Mouse (Mus musculus) hindbrain, postnatal 0 days (tissue): ENCODE data around the gene Cbr4. TPM values are rescaled to one million over a fixed set of nuclear protein-coding genes. Genes with fewer than 3 reads are reported as not detected.

ENCODE experiments used
- ATAC-seq: fragments of 200-750 bp; cut with Nextera tagmentation; 2 replicates; pipeline ENCODE4 v1.8.0; 2017; ENCODE audit warnings: mild to moderate bottlenecking, moderate TSS enrichment, moderate library complexity
- DNase-seq: peaks from one replicate; pipeline ENCODE4 v3.0.0-alpha.2; 2015; ENCODE audit warnings: low spot score
- H3K27ac ChIP-seq: fragments of 300-500 bp; sonication (generic); 2 replicates; pipeline ENCODE4 v1.5.1; 2014; ENCODE audit warnings: mild to moderate bottlenecking
- H3K27me3 ChIP-seq: fragments of 300-500 bp; sonication (generic); 2 replicates; pipeline ENCODE4 v1.6.1; 2014; ENCODE audit warnings: low read length, mixed read lengths; ENCODE audit not compliant: insufficient read depth
- H3K36me3 ChIP-seq: fragments of 300-500 bp; sonication (generic); 2 replicates; pipeline ENCODE4 v1.6.1; 2014; ENCODE audit warnings: low read length, mixed read lengths; ENCODE audit not compliant: insufficient read depth
- H3K4me1 ChIP-seq: fragments of 300-500 bp; sonication (generic); 2 replicates; pipeline ENCODE4 v1.6.1; 2014; ENCODE audit warnings: antibody characterized with exemption, low read length, mixed read lengths; ENCODE audit not compliant: insufficient read depth
- H3K4me2 ChIP-seq: fragments of 300-500 bp; sonication (generic); 2 replicates; pipeline ENCODE4 v1.6.1; 2014; ENCODE audit warnings: low read depth, mild to moderate bottlenecking, low read length, moderate library complexity, mixed read lengths
- H3K4me3 ChIP-seq: fragments of 300-500 bp; sonication (generic); 2 replicates; pipeline ENCODE4 v1.5.1; 2014; ENCODE audit warnings: low read length
- H3K9ac ChIP-seq: fragments of 300-500 bp; sonication (generic); replicated peaks from 2 replicates; pipeline ENCODE4 v1.6.1; 2014; ENCODE audit warnings: mild to moderate bottlenecking, low read length, moderate library complexity, mixed read lengths
- H3K9me3 ChIP-seq: fragments of 300-500 bp; sonication (generic); 2 replicates; pipeline ENCODE4 v1.6.1; 2016; ENCODE audit warnings: low read length, mixed read lengths
- CTCF ChIP-seq: IDR thresholded peaks from 2 replicates; pipeline ENCODE4 v1.5.1; 2016; ENCODE audit warnings: antibody characterized with exemption, control low read depth, low read depth
- WGBS: fragments of 180-500 bp; shearing (Covaris S2); extraction: QIAGEN DNeasy Blood & Tissue Kit; methylation state at CpG from one replicate; pipeline ENCODE4 v1.1.7; 2014; 5-methylcytosine and 5-hydroxymethylcytosine counted together
- polyA plus RNA-seq: library from polyadenylated mRNA; unstranded; fragments of >200 nt; fragmentation: Nextera tagmentation; extraction: Ambion mirVana; gene quantifications from 2 replicates; pipeline ENCODE4 v1.2.1, GENCODE M21; 2015
- total RNA-seq: library from RNA; depleted of rRNA; stranded (reverse); fragments of >200 nt; gene quantifications from 2 replicates; pipeline ENCODE4 v1.2.3, GENCODE M21; 2014

Gene Cbr4
- total and polyA plus RNA-seq, 2 experiments from 2014 or later: 10.1 to 24.5 TPM

DNA sequence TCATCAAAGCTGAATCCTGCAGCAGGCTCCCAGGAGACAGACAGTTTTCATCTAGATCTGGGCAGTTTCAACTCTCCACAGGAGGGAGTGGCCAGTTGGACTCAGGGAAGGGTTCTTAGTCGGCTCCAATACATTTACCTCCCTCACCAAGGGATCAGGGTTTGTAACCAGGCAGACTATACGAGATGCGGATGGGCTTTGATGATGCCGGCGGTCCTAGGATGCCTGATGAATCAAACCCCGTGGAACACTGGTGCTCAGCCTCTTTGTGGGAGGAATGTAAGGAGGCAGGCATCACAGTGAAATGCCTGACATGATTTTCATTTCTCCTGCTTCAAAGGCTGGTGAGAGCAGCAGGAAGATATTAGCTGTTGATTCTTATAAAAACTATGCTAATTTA, 67.8 kb downstream of the Cbr4 start:
- 53% methylated on average over 6 of the region's 6 CpGs for WGBS
- no peak overlapping the region for H3K27ac ChIP-seq
- H3K36me3 ChIP-seq: no peaks in the 10 kb centered on the region
- DNase-seq (no peak), ATAC-seq (peak; percentile 53; the same call in 1 of the 2 replicates)
- no peak overlapping the region for H3K4me2 ChIP-seq
- no peak overlapping the region for H3K4me3 ChIP-seq
- no peaks in the 10 kb centered on the region for H3K9me3 ChIP-seq
- no peaks in the 10 kb centered on the region for H3K27me3 ChIP-seq
- no peak for TF ChIP-seq CTCF
- H3K9ac ChIP-seq: no peak overlapping the region
- no peaks in the 10 kb centered on the region for H3K4me1 ChIP-seq

DNA sequence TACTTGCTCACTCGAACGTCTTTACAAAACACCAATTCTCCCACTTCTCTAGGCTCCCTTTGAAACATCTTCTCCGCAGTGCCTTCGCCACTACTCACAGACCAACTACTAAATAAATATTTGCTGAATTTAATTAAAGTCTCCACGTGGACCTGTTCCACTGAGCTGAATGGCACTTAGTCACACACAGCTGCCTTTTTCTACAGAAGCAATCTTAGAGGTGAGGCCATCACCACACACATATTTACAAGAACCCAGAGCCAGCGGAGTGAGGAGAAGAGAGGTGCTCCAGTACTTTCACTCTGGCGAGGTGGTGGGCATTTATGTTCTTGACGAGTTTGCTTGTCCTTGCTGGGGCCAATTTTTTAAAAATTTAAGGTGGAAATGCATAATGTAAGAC, 68.7 kb downstream of the Cbr4 start:
- Histone ChIP-seq H3K27ac (no peak overlapping the region), H3K27me3 (no peaks in the 10 kb centered on the region), H3K36me3 (no peaks in the 10 kb centered on the region), H3K9me3 (no peaks in the 10 kb centered on the region), H3K4me1 (no peaks in the 10 kb centered on the region), H3K9ac (no peak overlapping the region), H3K4me2 (no peak overlapping the region), H3K4me3 (no peak overlapping the region)
- DNase-seq (no peak), ATAC-seq (no peak)
- no peak for TF ChIP-seq CTCF
- 59% methylated on average over 8 of the region's 8 CpGs for WGBS
